Mouse (Mus musculus) neutrophil, adult 5-6 weeks (primary cell): ENCODE data around the gene Sh3bp5. TPM values are rescaled to one million over a fixed set of nuclear protein-coding genes. Genes with fewer than 3 reads are reported as not detected.
A peak's percentile ranks its signal among the peaks of the same experiment; 100 is the strongest.

Source experiments
- ATAC-seq: fragments of 151-379, 151-347 bp; 2 replicates; pipeline ENCODE4 v1.8.0; 2017; ENCODE audit warnings: mild to moderate bottlenecking, moderate TSS enrichment; ENCODE audit not compliant: insufficient number of reproducible peaks, poor library complexity, low FRiP score, severe bottlenecking; ENCODE audit errors: extremely low read depth
- total RNA-seq: library from RNA; stranded (forward); fragments of 200-1000 nt; gene quantifications from 2 replicates; pipeline ENCODE4 v1.2.3, GENCODE M21; 2017

Sh3bp5 gene
- total RNA-seq, 1 experiment from 2014 or later: 110 TPM

GRCm38 (mm10) chr14:31397791-31398595 is 37.9 kb downstream of the Sh3bp5 start:
- ATAC-seq: no peak

- no peak for ATAC-seq
These were observed 38.5 kb downstream of the Sh3bp5 start for GRCm38 (mm10) chr14:31397353-31397752.

- no peak for ATAC-seq
These were observed 39.5 kb downstream of the Sh3bp5 start for GRCm38 (mm10) chr14:31396428-31396827.

GRCm38 (mm10) chr14:31395629-31396199 is 40.2 kb downstream of the Sh3bp5 start:
- no peak for ATAC-seq

GRCm38 (mm10) chr14:31394822-31395532 is 40.9 kb downstream of the Sh3bp5 start:
- ATAC-seq: no peak

GRCm38 (mm10) chr14:31393936-31394630 is 41.8 kb downstream of the Sh3bp5 start:
- no peak for ATAC-seq

- ATAC-seq: no peak
These were observed 42.4 kb downstream of the Sh3bp5 start for GRCm38 (mm10) chr14:31393546-31393890.

- peak; percentile 69 for ATAC-seq
These were observed 42.9 kb downstream of the Sh3bp5 start for GRCm38 (mm10) chr14:31392873-31393545.

- ATAC-seq: no peak
These were observed 43.6 kb downstream of the Sh3bp5 start for GRCm38 (mm10) chr14:31392300-31392699.

- ATAC-seq: peak; percentile 50
These were observed 46.3 kb downstream of the Sh3bp5 start for GRCm38 (mm10) chr14:31389421-31390147.

- ATAC-seq: no peak
These were observed 47.6 kb downstream of the Sh3bp5 start for GRCm38 (mm10) chr14:31388086-31388872.

GRCm38 (mm10) chr14:31387301-31387981 is 48.4 kb downstream of the Sh3bp5 start:
- no peak for ATAC-seq

- peak; percentile 78 for ATAC-seq
These were observed 49.7 kb downstream of the Sh3bp5 start for GRCm38 (mm10) chr14:31385977-31386697.

- ATAC-seq: no peak
These were observed 50.5 kb downstream of the Sh3bp5 start for GRCm38 (mm10) chr14:31385406-31385805.

GRCm38 (mm10) chr14:31384366-31385323 is 51.2 kb downstream of the Sh3bp5 start:
- ATAC-seq: no peak
